Mouse (Mus musculus) heart, postnatal 10 days (tissue): ENCODE results near the gene Epm2aip1. TPM values are rescaled to one million over a fixed set of nuclear protein-coding genes. Genes with fewer than 3 reads are reported as not detected.
A peak's percentile ranks its signal among the peaks of the same experiment; 100 is the strongest.

Source experiments
- DNase-seq, 2 experiments: peaks; one replicate each; pipeline ENCODE4 v3.0.0; 2021
- intact Hi-C: fragments of 180-260 bp; cut with DNase I; formaldehyde crosslinking; loops from one replicate; pipeline ENCODE4 v1.15.1; 2025
- total RNA-seq, 2 experiments: library from RNA; stranded (reverse); gene quantifications; 2 replicates each; pipeline ENCODE4 v1.2.3; 2021

Gene Epm2aip1
- total RNA-seq, 2 experiments from 2014 or later = 31.1 to 34.0 TPM

- DNase-seq = no peak
- intact Hi-C loops = no loop called here
These were observed 13.9 kb downstream of the Epm2aip1 start for GRCm38 (mm10) chr9:111285676-111286075.

- intact Hi-C loops = no loop called here
- DNase-seq = no peak
These were observed 14.7 kb downstream of the Epm2aip1 start for GRCm38 (mm10) chr9:111286468-111286867.

GRCm38 (mm10) chr9:111287956-111288355 is 16.2 kb downstream of the Epm2aip1 start:
- intact Hi-C loops = no loop called here

GRCm38 (mm10) chr9:111289294-111289831 is 17.6 kb downstream of the Epm2aip1 start:
- DNase-seq = no peak
- intact Hi-C loops = no loop called here

More at GRCm38 (mm10) chr9:111287956-111288355, 16.2 kb downstream of the Epm2aip1 start:
- DNase-seq = no peak

GRCm38 (mm10) chr9:111289832-111290339 is 18.2 kb downstream of the Epm2aip1 start:
- intact Hi-C loops = loop anchor here (1.0 to 2.0 kb wide), 2 partner anchors 189 to 293 kb away; no protein-coding TSS in a partner anchor

GRCm38 (mm10) chr9:111290539-111291100 is 18.9 kb downstream of the Epm2aip1 start:
- DNase-seq = no peak
- intact Hi-C loops = loop anchor here (1.0 to 2.0 kb wide), 2 partner anchors 189 to 294 kb away; no protein-coding TSS in a partner anchor

More at GRCm38 (mm10) chr9:111289832-111290339, 18.2 kb downstream of the Epm2aip1 start:
- DNase-seq = peak; percentile 92 to 96

GRCm38 (mm10) chr9:111293234-111293633 is 21.5 kb downstream of the Epm2aip1 start:
- intact Hi-C loops = no loop called here
- no peak for DNase-seq

- no peak for DNase-seq
- intact Hi-C loops = no loop called here
These were observed 23.2 kb downstream of the Epm2aip1 start for GRCm38 (mm10) chr9:111294911-111295310.

- DNase-seq = no peak
- intact Hi-C loops = no loop called here
These were observed 23.6 kb downstream of the Epm2aip1 start for GRCm38 (mm10) chr9:111295323-111295722.

GRCm38 (mm10) chr9:111296433-111296832 is 24.7 kb downstream of the Epm2aip1 start:
- DNase-seq = no peak
- intact Hi-C loops = no loop called here

- intact Hi-C loops = no loop called here
- no peak for DNase-seq
These were observed 26.9 kb downstream of the Epm2aip1 start for GRCm38 (mm10) chr9:111298606-111299005.

GRCm38 (mm10) chr9:111302196-111302831 is 30.6 kb downstream of the Epm2aip1 start:
- intact Hi-C loops = no loop called here
- no peak for DNase-seq

GRCm38 (mm10) chr9:111304036-111304435 is 32.3 kb downstream of the Epm2aip1 start:
- DNase-seq = no peak
- intact Hi-C loops = no loop called here

- DNase-seq = no peak
- intact Hi-C loops = no loop called here
These were observed 34.4 kb downstream of the Epm2aip1 start for GRCm38 (mm10) chr9:111306142-111306541.

- DNase-seq = peak; percentile 5 to 15
- intact Hi-C loops = no loop called here
These were observed 39.5 kb downstream of the Epm2aip1 start, which contains the start of gene Trank1 for GRCm38 (mm10) chr9:111311031-111311842. Gene Trank1 (plus strand): TSS chr9:111311739.

GRCm38 (mm10) chr9:111311843-111312441 is 40.2 kb downstream of the Epm2aip1 start:
- intact Hi-C loops = no loop called here
- DNase-seq = no peak

GRCm38 (mm10) chr9:111312442-111313141 is 40.9 kb downstream of the Epm2aip1 start:
- DNase-seq = no peak
- intact Hi-C loops = no loop called here

GRCm38 (mm10) chr9:111313299-111313698 is 41.6 kb downstream of the Epm2aip1 start:
- intact Hi-C loops = no loop called here
- no peak for DNase-seq

GRCm38 (mm10) chr9:111313793-111314192 is 42.1 kb downstream of the Epm2aip1 start:
- no peak for DNase-seq
- intact Hi-C loops = no loop called here

- intact Hi-C loops = no loop called here
- peak; percentile 33 to 65 for DNase-seq
These were observed 42.5 kb downstream of the Epm2aip1 start for GRCm38 (mm10) chr9:111314219-111314618.
